Mouse (Mus musculus) myocyte (in vitro differentiated cells): Measurements from ENCODE around the gene Ppp1r3f.

Experiments
- CEBPB ChIP-seq: IDR thresholded peaks from 2 replicates; pipeline ENCODE4 v1.6.1; 2011; ENCODE audit warnings: mild to moderate bottlenecking, moderate library complexity; ENCODE audit not compliant: poor library complexity, insufficient read depth, severe bottlenecking
- MAX ChIP-seq: IDR thresholded peaks from one replicate; pipeline ENCODE4 v1.6.1; 2011; ENCODE audit warnings: low read depth, mild to moderate bottlenecking, control low read depth
- MYOG ChIP-seq, 3 experiments: IDR thresholded peaks; one replicate each; pipeline ENCODE4 v1.6.1; 2011; ENCODE audit warnings: control low read depth in 2 of 3, low read depth in 2 of 3, mild to moderate bottlenecking in 2 of 3; ENCODE audit not compliant: insufficient read length in 2 of 3, control insufficient read depth in 1 of 3, insufficient read depth in 1 of 3
- POLR2A ChIP-seq: IDR thresholded peaks from one replicate; pipeline ENCODE4 v1.6.1; 2011; ENCODE audit warnings: low read depth, mild to moderate bottlenecking, control low read depth, moderate library complexity; ENCODE audit not compliant: insufficient read length
- POLR2AphosphoS2 ChIP-seq: IDR thresholded peaks from one replicate; pipeline ENCODE4 v1.6.1; 2011; ENCODE audit warnings: low read depth, control low read depth; ENCODE audit not compliant: insufficient read length
- SRF ChIP-seq: IDR thresholded peaks from one replicate; pipeline ENCODE4 v1.6.1; 2011; ENCODE audit warnings: low read depth; ENCODE audit not compliant: control insufficient read depth, insufficient read length
- USF1 ChIP-seq: IDR thresholded peaks from one replicate; pipeline ENCODE4 v1.6.1; 2011; ENCODE audit warnings: low read depth, mild to moderate bottlenecking, control low read depth, moderate library complexity

GRCm38 (mm10) chrX:7604004-7604403 is 29.9 kb upstream of the Ppp1r3f start:
- TF ChIP-seq POLR2A (no peak), MYOG (IDR thresholded peaks at IDR 0.05; ENCODE audit: control insufficient read depth in 1 of 3, insufficient read depth in 1 of 3, insufficient read length in 2 of 3, low read depth in 2 of 3) (no peak), USF1 (no peak), CEBPB (no peak), SRF (no peak), MAX (no peak), POLR2AphosphoS2 (no peak)
